Mouse (Mus musculus): ENCODE results near the gene Fbxo21. TPM values are rescaled to one million over a fixed set of nuclear protein-coding genes. Genes with fewer than 3 reads are reported as not detected.

The Fbxo21 gene
- polyA plus RNA-seq, 1 experiment from 2014 or later, result 183 TPM

GRCm38 (mm10) chr5:117955675-117956420, 20.7 kb upstream of the Fbxo21 start:
- Histone ChIP-seq H3K9me3 (no peaks in the 10 kb centered on the region), H3K4me2 (no peak overlapping the region), H3K4me1 (no peaks in the 10 kb centered on the region), H3K9ac (no peak overlapping the region), H3K27me3 (replicated peaks) (no peaks in the 10 kb centered on the region), H3K4me3 (no peak overlapping the region), H3K27ac (no peak overlapping the region), H3K36me3 (replicated peaks) (no peaks in the 10 kb centered on the region)
- WGBS, result 32% methylated on average over 10 of the region's 10 CpGs
- ATAC-seq (replicated peaks), result no peak

DNA sequence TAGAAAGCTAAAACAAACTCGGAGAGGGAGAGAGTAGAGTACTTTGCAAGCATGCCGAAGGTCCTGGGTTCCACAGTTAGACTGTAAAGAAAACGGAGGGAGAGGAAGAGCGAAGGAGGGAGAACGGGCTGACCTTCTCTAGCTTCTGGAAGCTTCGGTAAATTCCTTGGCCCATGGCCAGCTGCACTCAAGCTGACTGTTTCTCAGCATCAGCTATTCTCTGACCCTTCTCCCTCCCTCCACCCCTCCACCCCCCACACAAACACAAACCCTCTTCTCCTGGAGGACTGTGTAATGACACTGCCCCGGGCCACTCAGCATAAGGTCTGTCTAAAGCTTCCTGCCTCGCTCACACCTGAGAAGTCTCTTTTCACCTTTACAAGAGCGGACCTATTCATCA, 11.8 kb upstream of the Fbxo21 start:
- 49% methylated on average over 9 of the region's 9 CpGs for WGBS
- ATAC-seq (replicated peaks), result no peak
- H3K4me3 ChIP-seq, result no peak overlapping the region

GRCm38 (mm10) chr5:117966956-117967355, 9.6 kb upstream of the Fbxo21 start:
- WGBS, result 64% methylated on average over 9 of the region's 9 CpGs
- no peak for ATAC-seq (replicated peaks)
- no peaks in the 10 kb centered on the region for H3K9me3 ChIP-seq
- H3K36me3 ChIP-seq (replicated peaks), result no peaks in the 10 kb centered on the region
- no peak overlapping the region for H3K9ac ChIP-seq
- H3K4me3 ChIP-seq, result no peak overlapping the region
- H3K4me1 ChIP-seq, result no peaks in the 10 kb centered on the region
- no peak overlapping the region for H3K27ac ChIP-seq
- H3K4me2 ChIP-seq, result no peak overlapping the region
- H3K27me3 ChIP-seq (replicated peaks), result no peaks in the 10 kb centered on the region

More for the DNA sequence above, 11.8 kb upstream of the Fbxo21 start:
- no peaks in the 10 kb centered on the region for H3K4me1 ChIP-seq
- no peak overlapping the region for H3K9ac ChIP-seq
- H3K36me3 ChIP-seq (replicated peaks), result no peaks in the 10 kb centered on the region
- no peaks in the 10 kb centered on the region for H3K27me3 ChIP-seq (replicated peaks)
- no peaks in the 10 kb centered on the region for H3K9me3 ChIP-seq
- no peak overlapping the region for H3K4me2 ChIP-seq
- no peak overlapping the region for H3K27ac ChIP-seq

DNA sequence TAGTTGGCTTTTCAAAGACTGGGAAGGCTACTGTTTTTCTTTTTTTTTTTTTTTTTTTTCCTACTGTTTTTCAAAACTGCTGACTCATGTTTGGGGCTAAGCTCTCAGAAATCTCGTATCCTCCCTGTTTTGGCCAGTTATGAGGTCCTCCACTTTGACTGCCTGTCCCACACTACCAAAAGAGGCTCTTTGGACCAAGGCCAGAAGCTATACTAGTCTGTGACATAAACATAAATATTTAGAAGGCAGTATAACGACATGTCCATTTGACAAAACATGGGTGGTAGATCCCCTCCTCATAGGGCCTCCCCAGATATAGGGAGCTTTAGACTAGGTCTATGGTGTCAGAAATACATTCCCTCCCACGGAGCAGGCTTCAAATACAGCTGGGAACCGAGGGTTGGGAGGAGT, 8.9 kb upstream of the Fbxo21 start:
- H3K4me2 ChIP-seq, result no peak overlapping the region
- no peak overlapping the region for H3K27ac ChIP-seq
- no peaks in the 10 kb centered on the region for H3K9me3 ChIP-seq
- H3K4me3 ChIP-seq, result no peak overlapping the region
- no peak overlapping the region for H3K9ac ChIP-seq
- ATAC-seq (replicated peaks), result no peak
- H3K36me3 ChIP-seq (replicated peaks), result no peaks in the 10 kb centered on the region
- 70% methylated on average over 4 of the region's 4 CpGs for WGBS
- no peaks in the 10 kb centered on the region for H3K4me1 ChIP-seq
- H3K27me3 ChIP-seq (replicated peaks), result no peaks in the 10 kb centered on the region

DNA sequence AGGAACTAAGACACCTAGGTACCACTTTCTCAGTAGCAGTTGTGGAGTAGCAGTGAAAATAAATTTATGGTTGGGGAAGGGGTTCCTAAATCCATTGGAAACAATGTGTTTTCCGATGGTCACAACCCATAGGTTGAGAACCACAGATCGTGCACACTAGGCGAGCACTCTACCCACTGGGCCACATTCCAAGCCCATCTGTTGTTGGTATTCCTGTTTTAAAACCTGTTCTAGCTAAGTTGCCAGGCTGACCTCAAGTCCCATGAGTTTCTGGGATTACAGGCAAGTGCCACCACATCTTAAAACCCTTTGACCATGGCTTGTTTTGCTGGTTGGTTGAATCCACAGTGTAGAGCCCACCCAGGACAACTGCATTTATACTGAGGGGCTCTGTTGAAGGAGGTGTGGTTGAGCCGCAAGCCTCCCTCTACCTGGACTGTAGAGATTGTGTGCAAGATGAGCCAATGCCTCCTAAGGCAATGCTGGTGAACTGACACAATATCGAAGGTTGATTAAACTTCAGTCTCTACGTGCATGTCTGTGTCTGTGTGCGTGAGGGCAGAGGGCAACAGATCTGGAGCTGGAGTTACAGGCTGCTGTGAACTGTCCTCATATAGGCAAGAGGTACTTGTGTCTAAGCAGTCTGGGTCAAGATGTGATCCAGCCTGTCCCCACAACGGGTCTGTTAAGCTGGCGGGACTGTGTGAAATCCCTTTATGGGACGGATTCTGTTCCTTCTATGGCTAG, 6.7 kb upstream of the Fbxo21 start:
- no peak overlapping the region for H3K9ac ChIP-seq

GRCm38 (mm10) chr5:117976263-117976656, 270 bp upstream of the Fbxo21 start:
- H3K4me1 ChIP-seq, result peaks cover 35% of the 10 kb centered on the region
- peak overlapping the region; percentile 73 for H3K4me2 ChIP-seq
- H3K36me3 ChIP-seq (replicated peaks), result no peaks in the 10 kb centered on the region; the same call in 1 of the 2 replicates
- H3K27me3 ChIP-seq (replicated peaks), result no peaks in the 10 kb centered on the region
- WGBS, result 22% methylated on average over 19 of the region's 19 CpGs
- ATAC-seq (replicated peaks), result peak; percentile 26; the same call in 1 of the 2 replicates
- H3K9ac ChIP-seq, result peak overlapping the region; percentile 99
- H3K4me3 ChIP-seq, result peak overlapping the region; percentile 84
- H3K27ac ChIP-seq, result peak overlapping the region; percentile 92
- H3K9me3 ChIP-seq, result no peaks in the 10 kb centered on the region

More for the DNA sequence above, 6.7 kb upstream of the Fbxo21 start:
- Histone ChIP-seq H3K4me3 (no peak overlapping the region), H3K4me2 (no peak overlapping the region), H3K27me3 (replicated peaks) (no peaks in the 10 kb centered on the region), H3K36me3 (replicated peaks) (no peaks in the 10 kb centered on the region), H3K27ac (no peak overlapping the region), H3K9me3 (no peaks in the 10 kb centered on the region), H3K4me1 (no peaks in the 10 kb centered on the region)
- WGBS, result 88% methylated on average over 10 of the region's 10 CpGs
- no peak for ATAC-seq (replicated peaks)

DNA sequence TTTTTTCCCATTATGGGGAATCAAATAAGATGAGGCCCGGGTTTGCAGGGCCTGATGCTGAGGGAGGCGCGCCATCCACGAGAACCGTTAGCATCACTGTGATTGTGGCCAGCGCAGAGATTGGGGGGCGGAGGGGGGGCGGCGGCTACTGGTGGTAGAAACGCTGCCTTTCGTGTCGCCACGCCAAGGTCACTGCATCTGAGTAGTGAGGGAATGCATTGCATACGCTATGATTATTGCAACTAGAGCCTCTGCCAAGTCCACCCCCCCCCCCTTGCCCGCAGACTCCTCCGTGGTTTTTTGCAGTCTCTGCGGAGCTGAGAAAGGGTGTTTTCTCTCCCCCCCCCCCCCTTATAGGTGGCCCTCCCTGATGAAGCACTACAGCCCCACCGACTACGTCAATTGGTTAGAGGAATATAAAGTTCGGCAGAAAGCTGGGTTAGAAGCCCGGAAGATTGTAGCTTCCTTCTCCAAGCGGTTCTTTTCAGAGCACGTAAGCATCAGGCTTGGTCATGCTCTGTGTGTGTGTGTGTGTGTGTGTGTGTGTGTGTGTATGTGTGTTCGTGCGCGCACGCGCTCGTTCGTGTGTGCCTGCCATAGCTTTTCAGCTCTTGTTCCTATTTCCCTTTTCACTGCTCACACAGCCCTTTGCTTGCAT, 1.1 kb downstream of the Fbxo21 start:
- Histone ChIP-seq H3K36me3 (replicated peaks) (no peaks in the 10 kb centered on the region; the same call in 1 of the 2 replicates), H3K4me3 (peak overlapping the region; percentile 84), H3K9ac (peak overlapping the region; percentile 99), H3K4me1 (peaks cover 37% of the 10 kb centered on the region), H3K9me3 (no peaks in the 10 kb centered on the region), H3K4me2 (peak overlapping the region; percentile 73), H3K27ac (peak overlapping the region; percentile 92), H3K27me3 (replicated peaks) (no peaks in the 10 kb centered on the region)
- WGBS, result 4% methylated on average over 30 of the region's 30 CpGs
- ATAC-seq (replicated peaks), result peak; percentile 30; the same call in 1 of the 2 replicates

GRCm38 (mm10) chr5:117978159-117978697, 1.7 kb downstream of the Fbxo21 start:
- ATAC-seq (replicated peaks), result 0 out of 2 replicates have a peak, but pooled peaks have one; percentile 4
- Histone ChIP-seq H3K9me3 (no peaks in the 10 kb centered on the region), H3K4me1 (peaks cover 37% of the 10 kb centered on the region), H3K27me3 (replicated peaks) (no peaks in the 10 kb centered on the region), H3K4me2 (peak overlapping the region; percentile 73), H3K27ac (peak overlapping the region; percentile 92), H3K9ac (peak overlapping the region; percentile 99), H3K4me3 (peak overlapping the region; percentile 84), H3K36me3 (replicated peaks) (no peaks in the 10 kb centered on the region; the same call in 1 of the 2 replicates)
- 36% methylated on average over 17 of the region's 17 CpGs for WGBS

- Histone ChIP-seq H3K4me1 (peaks cover 37% of the 10 kb centered on the region), H3K4me3 (0 out of 2 replicates have a peak overlapping the region, but pooled peaks have one; percentile 84), H3K4me2 (peak overlapping the region; percentile 73), H3K27me3 (replicated peaks) (no peaks in the 10 kb centered on the region), H3K27ac (no peak overlapping the region), H3K9ac (no peak overlapping the region), H3K36me3 (replicated peaks) (no peaks in the 10 kb centered on the region; the same call in 1 of the 2 replicates), H3K9me3 (no peaks in the 10 kb centered on the region)
- ATAC-seq (replicated peaks), result no peak
- 52% methylated on average over 5 of the region's 5 CpGs for WGBS
These were observed 2.6 kb downstream of the Fbxo21 start for GRCm38 (mm10) chr5:117979082-117979481.

- no peak overlapping the region for H3K9ac ChIP-seq
- no peak overlapping the region for H3K4me3 ChIP-seq
- H3K27ac ChIP-seq, result no peak overlapping the region
- H3K36me3 ChIP-seq (replicated peaks), result no peaks in the 10 kb centered on the region; the same call in 1 of the 2 replicates
- H3K27me3 ChIP-seq (replicated peaks), result no peaks in the 10 kb centered on the region
- WGBS, result 95% methylated on average over 8 of the region's 8 CpGs
- ATAC-seq (replicated peaks), result no peak
- no peak overlapping the region for H3K4me2 ChIP-seq
- H3K9me3 ChIP-seq, result no peaks in the 10 kb centered on the region
- peaks cover 37% of the 10 kb centered on the region for H3K4me1 ChIP-seq
These were observed 4.4 kb downstream of the Fbxo21 start for GRCm38 (mm10) chr5:117980921-117981320.

DNA sequence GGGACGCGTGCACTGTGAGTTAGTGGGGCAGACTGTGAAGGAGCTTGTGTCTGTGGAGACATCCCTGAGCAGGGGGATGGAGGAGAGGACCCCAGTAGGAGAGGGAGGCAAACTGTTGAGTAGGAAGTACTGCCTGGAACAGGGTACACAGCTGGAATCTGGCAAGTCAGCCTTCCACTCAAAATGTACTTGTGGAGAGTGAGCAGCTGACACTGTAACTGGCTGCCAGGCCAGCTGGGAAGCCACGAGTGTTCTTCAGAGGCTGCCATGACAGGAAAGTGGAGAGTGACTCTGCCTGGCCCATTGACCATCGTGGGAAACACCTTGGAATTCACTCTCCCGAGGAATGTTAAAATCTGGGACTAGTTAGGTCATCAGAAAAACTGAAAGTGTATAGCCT, 5.4 kb downstream of the Fbxo21 start:
- no peak overlapping the region for H3K27ac ChIP-seq
- H3K36me3 ChIP-seq (replicated peaks), result peaks cover 10% of the 10 kb centered on the region
- no peak overlapping the region for H3K4me2 ChIP-seq
- no peaks in the 10 kb centered on the region for H3K9me3 ChIP-seq
- no peak for ATAC-seq (replicated peaks)
- H3K4me3 ChIP-seq, result no peak overlapping the region
- WGBS, result 92% methylated on average over 5 of the region's 5 CpGs
- H3K9ac ChIP-seq, result no peak overlapping the region
- no peaks in the 10 kb centered on the region for H3K27me3 ChIP-seq (replicated peaks)
- peaks cover 33% of the 10 kb centered on the region for H3K4me1 ChIP-seq

DNA sequence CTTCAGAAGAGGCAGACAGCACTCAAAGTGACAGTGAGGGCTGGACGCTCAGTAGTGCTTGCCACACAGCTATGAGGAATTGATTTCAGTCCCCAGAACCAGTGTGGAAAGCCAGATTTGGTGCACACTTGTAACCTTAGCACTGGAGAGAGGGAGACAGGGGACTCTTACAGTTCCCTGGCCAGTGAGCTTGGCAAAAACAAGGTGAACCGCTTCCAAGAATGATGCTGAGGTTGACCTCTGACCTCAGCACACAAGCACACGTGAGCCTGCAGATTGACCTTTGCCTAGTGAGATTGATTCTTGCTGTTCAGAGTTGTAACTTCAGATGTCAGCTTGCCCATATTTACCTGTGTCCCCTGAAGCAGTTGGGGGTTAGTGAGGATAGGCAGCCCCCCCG, 9.8 kb downstream of the Fbxo21 start:
- Histone ChIP-seq H3K9me3 (no peaks in the 10 kb centered on the region), H3K4me3 (no peak overlapping the region), H3K4me1 (0 out of 2 replicates have a peak, but pooled peaks cover 1% of the 10 kb centered on the region), H3K4me2 (no peak overlapping the region), H3K27ac (no peak overlapping the region), H3K9ac (no peak overlapping the region), H3K36me3 (replicated peaks) (peaks cover 36% of the 10 kb centered on the region), H3K27me3 (replicated peaks) (no peaks in the 10 kb centered on the region)
- 66% methylated on average over 4 of the region's 4 CpGs for WGBS
- no peak for ATAC-seq (replicated peaks)

Measured in midbrain, embryonic 15.5 days (tissue).